Mouse (Mus musculus): ENCODE measurements around the gene Prr19.
A peak's percentile ranks its signal among the peaks of the same experiment; 100 is the strongest.
"Not testable (repeated sequence)": the region's sequence is repeated elsewhere in the genome, so short reads cannot be mapped to it uniquely, and the experiment has no call there.

The Prr19 gene

GRCm38 (mm10) chr7:25323219-25323618 lies 22.0 kb downstream of the Prr19 start:
- DNase-seq: no peak

GRCm38 (mm10) chr7:25325431-25325830 lies 24.2 kb downstream of the Prr19 start:
- DNase-seq: not testable (repeated sequence)

DNA sequence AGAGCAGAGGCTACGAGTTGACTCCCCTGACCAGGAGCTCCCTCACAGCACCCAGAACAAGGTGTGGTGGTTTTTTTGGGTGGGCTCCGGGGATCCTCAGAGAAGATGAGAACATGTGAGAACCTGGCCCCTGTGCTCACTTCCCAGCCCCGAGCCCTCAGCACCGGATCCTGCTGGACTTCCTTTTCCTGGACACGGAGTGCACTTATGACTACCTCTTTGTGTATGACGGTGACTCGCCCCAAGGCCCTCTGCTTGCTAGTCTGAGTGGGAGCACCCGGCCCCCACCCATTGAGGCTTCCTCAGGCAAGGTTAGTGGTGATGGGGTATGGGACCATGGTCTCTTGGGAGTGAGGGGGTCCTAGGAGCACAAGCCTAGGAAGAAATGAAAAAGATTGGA lies 25.0 kb downstream of the Prr19 start:
- no peak for DNase-seq

DNA sequence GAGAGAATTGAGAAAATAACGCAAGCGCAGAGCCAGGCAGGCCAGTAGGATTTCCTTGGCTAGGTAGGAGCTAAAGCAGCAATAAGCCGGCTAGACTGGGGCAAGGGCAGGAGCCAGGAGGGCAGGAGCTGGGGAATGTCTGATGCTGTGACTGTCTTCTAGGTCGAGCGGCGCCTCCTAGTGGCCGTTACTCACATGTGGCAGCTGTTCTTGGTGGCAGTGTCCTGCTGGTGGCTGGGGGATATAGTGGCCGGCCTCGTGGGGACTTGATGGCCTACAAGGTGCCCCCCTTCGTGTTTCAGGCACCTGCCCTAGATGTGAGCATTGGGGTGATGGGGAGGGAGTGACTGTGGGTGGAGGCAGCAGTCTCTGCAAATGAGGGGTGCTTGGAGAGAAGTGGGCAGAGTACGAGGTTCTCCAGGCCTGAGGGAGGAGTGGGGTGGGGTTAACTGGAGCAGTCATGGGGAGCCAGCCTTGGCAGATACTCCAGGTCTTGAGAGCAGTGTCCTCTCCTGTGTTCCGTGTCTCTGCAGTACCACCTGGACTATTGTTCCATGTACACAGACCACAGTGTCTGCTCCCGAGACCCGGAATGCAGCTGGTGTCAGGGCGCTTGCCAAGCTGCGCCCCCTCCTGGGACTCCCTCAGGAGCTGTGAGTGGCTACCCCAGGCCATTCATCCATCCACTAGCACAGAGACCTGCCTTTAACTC lies 32.5 kb downstream of the Prr19 start:
- DNase-seq: peak; percentile 79 to 80

- DNase-seq: no peak
These were observed 33.3 kb downstream of the Prr19 start for GRCm38 (mm10) chr7:25334472-25334871.

GRCm38 (mm10) chr7:25339329-25339728 lies 38.1 kb downstream of the Prr19 start:
- no peak for DNase-seq

GRCm38 (mm10) chr7:25341000-25341784 lies 40.0 kb downstream of the Prr19 start:
- DNase-seq: no peak

DNA sequence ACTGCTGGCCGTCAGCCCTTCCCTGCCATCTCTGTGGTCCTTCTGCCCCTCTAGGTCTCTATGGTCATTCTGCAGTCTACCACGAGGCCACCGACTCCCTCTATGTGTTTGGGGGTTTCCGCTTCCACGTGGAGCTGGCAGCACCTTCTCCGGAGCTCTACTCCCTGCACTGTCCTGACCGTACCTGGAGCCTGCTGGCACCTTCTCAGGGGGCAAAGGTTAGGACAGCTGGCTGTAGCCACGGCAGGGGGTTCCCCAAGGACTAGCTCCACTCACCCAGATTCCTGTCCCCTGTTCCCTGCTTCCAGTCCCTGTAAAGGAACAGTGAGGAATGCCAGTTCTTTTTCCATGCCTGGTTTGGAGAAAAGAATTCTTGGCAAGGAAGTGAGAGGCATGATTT lies 47.6 kb downstream of the Prr19 start:
- no peak for DNase-seq
